Mouse (Mus musculus) embryonic facial prominence, embryonic 11.5 days (tissue): Measurements from ENCODE around the gene Hba-a1. TPM values are rescaled to one million over a fixed set of nuclear protein-coding genes. Genes with fewer than 3 reads are reported as not detected.
"Not testable (repeated sequence)": the region's sequence is repeated elsewhere in the genome, so short reads cannot be mapped to it uniquely, and the experiment has no call there.

Experiments used
- ATAC-seq: fragments of 200-750 bp; cut with Nextera tagmentation; replicated peaks from 2 replicates; pipeline ENCODE4 v1.8.0; 2017; ENCODE audit warnings: low read depth; ENCODE audit not compliant: insufficient number of reproducible peaks, low FRiP score, low TSS enrichment
- DNase-seq: peaks from one replicate; pipeline ENCODE4 v3.0.0-alpha.2; 2015; ENCODE audit warnings: low spot score
- H3K27ac ChIP-seq: fragments of 300-500 bp; sonication (generic); replicated peaks from 2 replicates; pipeline ENCODE4 v1.5.1; 2014; ENCODE audit warnings: mild to moderate bottlenecking, low read depth, low read length, control low read depth
- H3K27me3 ChIP-seq: fragments of 300-500 bp; sonication (generic); 2 replicates; pipeline ENCODE4 v1.6.1; 2014; ENCODE audit warnings: mild to moderate bottlenecking, low read length, moderate library complexity, mixed read lengths; ENCODE audit not compliant: control insufficient read depth, insufficient read depth
- H3K36me3 ChIP-seq: fragments of 300-500 bp; sonication (generic); replicated peaks from 2 replicates; pipeline ENCODE4 v1.6.1; 2014; ENCODE audit warnings: low read depth, mild to moderate bottlenecking, low read length, moderate library complexity, mixed read lengths; ENCODE audit not compliant: control insufficient read depth, insufficient read depth
- H3K4me1 ChIP-seq: fragments of 300-500 bp; sonication (generic); 2 replicates; pipeline ENCODE4 v1.6.1; 2014; ENCODE audit warnings: low read length, mixed read lengths; ENCODE audit not compliant: control insufficient read depth, insufficient read depth
- H3K4me2 ChIP-seq: fragments of 300-500 bp; sonication (generic); 2 replicates; pipeline ENCODE4 v1.6.1; 2014; ENCODE audit warnings: low read depth, mild to moderate bottlenecking, control low read depth, low read length, moderate library complexity
- H3K4me3 ChIP-seq: fragments of 300-500 bp; sonication (generic); 2 replicates; pipeline ENCODE4 v1.5.1; 2014; ENCODE audit warnings: low read depth, low read length, control low read depth
- H3K9ac ChIP-seq: fragments of 300-500 bp; sonication (generic); replicated peaks from 2 replicates; pipeline ENCODE4 v1.6.1; 2014; ENCODE audit warnings: mild to moderate bottlenecking, control low read depth, low read length
- H3K9me3 ChIP-seq: fragments of 300-500 bp; sonication (generic); replicated peaks from 2 replicates; pipeline ENCODE4 v1.6.1; 2016; ENCODE audit warnings: mild to moderate bottlenecking, low read length, inconsistent platforms, mixed read lengths; ENCODE audit not compliant: control insufficient read depth
- WGBS: fragments of 180-500 bp; shearing (Covaris S2); extraction: QIAGEN DNeasy Blood & Tissue Kit; methylation state at CpG from one replicate; pipeline ENCODE4 v1.1.7; 2014; 5-methylcytosine and 5-hydroxymethylcytosine counted together
- polyA plus RNA-seq: library from polyadenylated mRNA; unstranded; fragments of >200 nt; fragmentation: Nextera tagmentation; extraction: Ambion mirVana; gene quantifications from 2 replicates; pipeline ENCODE4 v1.2.1, GENCODE M21; 2014

Hba-a1 gene
- polyA plus RNA-seq, result 2,270 and 2,500 TPM in 2 replicates

- not testable (repeated sequence) for H3K9me3 ChIP-seq, H3K27me3 ChIP-seq, H3K27ac ChIP-seq, H3K4me3 ChIP-seq, H3K4me2 ChIP-seq, H3K4me1 ChIP-seq, H3K36me3 ChIP-seq, ATAC-seq, H3K9ac ChIP-seq, DNase-seq
- 57% methylated on average over 1 of the region's 5 CpGs for WGBS
Observed at GRCm38 (mm10) chr11:32283091-32283777, at the start of gene Hba-a1. Gene Hba-a1, plus strand, starts transcription at chr11:32283511.

DNA sequence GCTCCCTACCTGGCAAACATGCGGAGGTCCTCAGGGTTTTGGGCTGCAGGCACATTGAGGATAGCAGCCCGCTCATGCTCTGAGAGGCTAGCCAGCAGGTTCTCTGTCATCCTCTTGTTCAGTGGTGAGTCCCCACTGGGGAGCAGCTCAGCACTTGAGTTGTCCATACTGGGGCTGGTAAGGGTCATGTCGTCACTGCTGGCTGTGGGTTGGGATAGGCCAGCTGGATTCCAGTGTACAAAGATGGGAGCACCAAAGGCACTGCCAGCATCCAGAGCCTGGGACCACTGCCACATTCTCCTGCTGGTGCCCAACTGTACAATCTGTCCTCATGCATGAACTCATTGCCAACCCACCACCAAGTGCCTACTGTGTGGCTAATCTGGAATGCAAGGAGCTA, 49.4 kb upstream of the Hba-a1 start:
- no peaks in the 10 kb centered on the region for H3K4me1 ChIP-seq
- H3K27ac ChIP-seq, result no peak overlapping the region
- H3K4me3 ChIP-seq, result no peak overlapping the region
- DNase-seq, result no peak
- H3K27me3 ChIP-seq, result no peaks in the 10 kb centered on the region
- no peak for ATAC-seq
- H3K36me3 ChIP-seq, result peaks cover 4% of the 10 kb centered on the region
- no peak overlapping the region for H3K4me2 ChIP-seq
- 100% methylated on average over 3 of the region's 3 CpGs for WGBS
- no peaks in the 10 kb centered on the region for H3K9me3 ChIP-seq
- no peak overlapping the region for H3K9ac ChIP-seq

DNA sequence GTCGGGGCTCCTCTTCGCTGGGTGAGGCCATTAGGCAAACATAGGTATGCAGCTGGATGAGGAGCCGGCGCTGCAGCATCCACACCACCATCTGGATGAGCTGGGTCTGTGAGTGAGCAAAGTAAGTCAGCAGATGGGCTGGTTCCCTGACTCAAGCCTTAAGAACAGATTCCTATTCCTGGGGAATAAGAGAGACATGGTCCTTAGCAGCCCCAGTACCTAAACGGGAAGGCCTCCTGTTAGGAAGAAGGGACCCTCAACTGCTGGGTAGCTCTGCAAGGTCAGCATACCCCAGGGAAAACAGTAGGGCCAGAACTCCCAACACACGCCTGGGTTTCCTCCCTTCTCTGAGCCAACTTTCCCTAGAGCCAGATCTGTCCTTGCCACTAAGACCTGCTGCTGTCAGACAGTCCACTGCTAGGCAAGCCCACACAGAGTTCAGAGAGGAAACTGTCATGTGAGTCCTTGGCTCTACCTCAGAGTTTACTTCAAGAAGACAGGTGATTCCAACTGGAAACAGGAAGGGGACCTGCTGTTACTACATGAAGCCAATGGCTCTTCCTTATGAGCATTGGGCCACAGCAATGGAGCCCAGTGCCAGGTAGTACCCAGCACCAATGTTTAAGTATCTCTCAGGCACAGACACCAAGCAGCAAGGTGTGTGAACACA, 48.4 kb upstream of the Hba-a1 start:
- Histone ChIP-seq H3K4me1 (no peaks in the 10 kb centered on the region), H3K9me3 (no peaks in the 10 kb centered on the region), H3K27me3 (no peaks in the 10 kb centered on the region), H3K9ac (no peak overlapping the region), H3K4me3 (no peak overlapping the region), H3K4me2 (no peak overlapping the region), H3K27ac (no peak overlapping the region), H3K36me3 (peaks cover 4% of the 10 kb centered on the region)
- 90% methylated on average over 6 of the region's 6 CpGs for whole genome bisulfite sequencing
- ATAC-seq (no peak), DNase-seq (no peak)

DNA sequence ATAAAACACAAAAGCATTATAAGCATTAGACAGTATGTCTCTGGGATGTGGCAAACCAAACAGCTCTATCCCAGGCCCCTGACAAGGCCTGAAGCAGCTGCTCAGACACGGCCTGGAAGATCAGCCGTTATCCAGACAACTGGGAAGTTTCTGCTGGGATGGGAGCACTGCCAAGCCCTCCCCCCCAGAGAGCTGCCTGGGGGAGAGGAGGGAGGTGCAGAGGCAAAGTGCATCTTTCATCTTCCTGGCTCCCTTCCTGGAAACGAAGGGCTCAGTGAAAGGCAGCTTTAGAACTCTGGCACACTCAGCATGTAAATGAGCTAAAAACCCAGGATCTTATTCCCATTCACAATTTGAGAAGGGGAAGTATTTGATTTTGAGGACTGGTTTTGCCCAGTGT, 47.7 kb upstream of the Hba-a1 start:
- WGBS, result 57% methylated on average over 3 of the region's 3 CpGs
- no peak overlapping the region for H3K4me2 ChIP-seq

GRCm38 (mm10) chr11:32236132-32236531, 47.2 kb upstream of the Hba-a1 start:
- H3K27ac ChIP-seq, result no peak overlapping the region
- WGBS, result 67% methylated on average over 2 of the region's 2 CpGs
- H3K9me3 ChIP-seq, result no peaks in the 10 kb centered on the region
- no peak overlapping the region for H3K9ac ChIP-seq
- H3K4me1 ChIP-seq, result no peaks in the 10 kb centered on the region
- DNase-seq, result no peak
- no peak for ATAC-seq
- no peaks in the 10 kb centered on the region for H3K27me3 ChIP-seq
- peaks cover 2% of the 10 kb centered on the region for H3K36me3 ChIP-seq
- H3K4me2 ChIP-seq, result no peak overlapping the region
- H3K4me3 ChIP-seq, result no peak overlapping the region

More for the DNA sequence above, 47.7 kb upstream of the Hba-a1 start:
- peaks cover 2% of the 10 kb centered on the region for H3K36me3 ChIP-seq
- no peak overlapping the region for H3K4me3 ChIP-seq
- DNase-seq (no peak), ATAC-seq (no peak)
- no peak overlapping the region for H3K27ac ChIP-seq
- H3K9me3 ChIP-seq, result no peaks in the 10 kb centered on the region
- H3K9ac ChIP-seq, result no peak overlapping the region
- no peaks in the 10 kb centered on the region for H3K27me3 ChIP-seq
- no peaks in the 10 kb centered on the region for H3K4me1 ChIP-seq

DNA sequence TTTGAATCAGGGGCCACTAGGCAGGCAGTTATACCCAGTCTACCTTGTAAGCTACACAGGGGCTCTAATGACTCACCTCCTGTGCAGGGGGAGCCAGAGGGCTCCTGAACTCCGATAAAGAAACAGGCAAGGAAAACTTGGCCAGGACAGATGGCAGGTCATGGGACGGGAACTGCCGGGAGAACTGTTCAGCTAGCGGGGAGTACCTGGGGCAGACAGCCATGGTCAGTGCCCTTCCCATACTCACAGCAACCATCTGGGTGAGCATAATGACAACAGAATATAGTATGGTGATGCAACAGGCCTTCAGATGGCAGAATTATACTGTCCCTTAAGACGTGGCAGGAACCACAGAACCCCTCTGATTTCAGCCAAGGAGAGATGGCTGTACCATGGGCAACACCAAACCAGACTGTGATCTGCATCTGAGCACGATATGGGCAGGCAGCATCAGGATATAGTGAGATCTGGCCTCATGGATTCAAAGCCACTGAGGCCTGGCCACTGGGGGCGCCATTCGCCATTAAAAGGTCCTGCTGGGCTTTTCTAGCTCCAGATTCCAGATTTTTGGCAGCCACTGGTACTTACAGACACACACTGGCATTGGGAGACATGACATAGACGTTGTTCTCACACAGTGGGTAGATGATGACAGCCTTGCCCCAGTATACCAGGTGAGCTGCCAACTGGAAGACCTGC, 46.5 kb upstream of the Hba-a1 start:
- no peaks in the 10 kb centered on the region for H3K27me3 ChIP-seq
- H3K9me3 ChIP-seq, result no peaks in the 10 kb centered on the region
- ATAC-seq (no peak), DNase-seq (peak; percentile 76)
- peaks cover 2% of the 10 kb centered on the region for H3K36me3 ChIP-seq
- no peaks in the 10 kb centered on the region for H3K4me1 ChIP-seq
- no peak overlapping the region for H3K27ac ChIP-seq
- no peak overlapping the region for H3K4me2 ChIP-seq
- no peak overlapping the region for H3K4me3 ChIP-seq
- no peak overlapping the region for H3K9ac ChIP-seq
- 58% methylated on average over 9 of the region's 9 CpGs for WGBS

DNA sequence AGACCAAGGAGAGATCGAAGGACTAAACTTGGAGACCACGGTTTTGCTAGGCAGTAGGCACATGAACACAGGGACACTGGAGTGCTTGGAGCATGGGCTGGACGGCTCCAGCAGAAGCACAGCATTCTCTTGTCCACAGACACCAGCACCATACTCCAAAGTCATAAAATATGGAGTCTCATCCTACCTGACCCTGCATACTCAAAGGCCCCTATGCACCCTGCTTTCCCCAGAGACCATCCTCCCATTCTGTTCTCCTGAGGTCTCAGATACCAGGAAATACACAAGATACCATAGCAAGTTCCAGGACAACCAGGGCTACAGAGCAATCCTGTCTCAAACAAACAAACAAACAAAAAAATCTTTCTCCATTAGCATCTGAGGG, 45.9 kb upstream of the Hba-a1 start:
- Histone ChIP-seq H3K27ac (no peak overlapping the region), H3K4me3 (no peak overlapping the region), H3K4me2 (no peak overlapping the region), H3K4me1 (no peaks in the 10 kb centered on the region), H3K36me3 (peaks cover 2% of the 10 kb centered on the region), H3K27me3 (no peaks in the 10 kb centered on the region), H3K9me3 (no peaks in the 10 kb centered on the region), H3K9ac (no peak overlapping the region)
- ATAC-seq (no peak), DNase-seq (no peak)
- WGBS, result 95% methylated on average over 3 of the region's 3 CpGs
